In genomic region chr6:115880751-115881150, GRCm38 (mm10) we compare ENCODE assay signal across 11 mouse cellular contexts. TPM values are rescaled to one million over a fixed set of nuclear protein-coding genes. Genes with fewer than 3 reads are reported as not detected.
DNase-seq lines count a peak whose midpoint lies in the region; ATAC-seq and TF ChIP-seq lines count a peak whose summit lies in the region.
"Had no signal": no experiment of that assay in that cellular context is flagged by ENCODE, and none has a peak within 500 bp of the region (broad histone marks: within the 10 kb centered on the region; RNA-seq: fewer than 3 reads in every experiment).

No protein-coding gene starts in this region.

- 83% methylated on average over 8 of the region's 8 CpGs for WGBS in intestine, postnatal 0 days
- WGBS in intestine, embryonic 16.5 days = 83% methylated on average over 8 of the region's 8 CpGs
- WGBS in kidney, adult 2 months = 84% methylated on average over 8 of the region's 8 CpGs
- WGBS in lung, embryonic 15.5 days = 56% methylated on average over 8 of the region's 8 CpGs
- 88% methylated on average over 8 of the region's 8 CpGs for WGBS in midbrain, postnatal 0 days

- no peak for TF ChIP-seq POLR2A in kidney, adult 2 months (IDR thresholded peaks at IDR 0.05; ENCODE audit: low read depth, low read length)

- H3K27ac ChIP-seq in intestine, postnatal 0 days (ENCODE audit: low read depth, low read length) = peak overlapping the region; percentile 28; the same call in 1 of the 2 replicates
- no peak overlapping the region for H3K27ac ChIP-seq in intestine, embryonic 16.5 days (ENCODE audit: low read length)
- H3K27ac ChIP-seq in brown adipose tissue, adult 24 weeks (replicated peaks; ENCODE audit: low read depth, low read length) = peak overlapping the region; percentile 53
- peak overlapping the region; percentile 20 for H3K27ac ChIP-seq in kidney, adult 2 months (ENCODE audit: insufficient read depth, low read depth, low read length)
- peak overlapping the region; percentile 55 for H3K27ac ChIP-seq in lung, embryonic 15.5 days
- no peak overlapping the region for H3K27ac ChIP-seq in midbrain, postnatal 0 days (ENCODE audit: low read depth, low read length)
- H3K27ac ChIP-seq: hindbrain, embryonic 15.5 days; left cerebral cortex, adult 2 months had no signal

- no peaks in the 10 kb centered on the region for H3K4me1 ChIP-seq in intestine, postnatal 0 days (replicated peaks; ENCODE audit: control insufficient read depth, insufficient read depth, low read length)
- H3K4me1 ChIP-seq in intestine, embryonic 16.5 days (ENCODE audit: control insufficient read depth, insufficient read depth, low read length) = no peaks in the 10 kb centered on the region
- peaks cover 25% of the 10 kb centered on the region for H3K4me1 ChIP-seq in brown adipose tissue, adult 24 weeks (ENCODE audit: control insufficient read depth, insufficient read depth, insufficient read length, low read length)
- H3K4me1 ChIP-seq in kidney, adult 2 months (ENCODE audit: control insufficient read depth, insufficient read depth, low read length) = 0 out of 2 replicates have a peak, but pooled peaks cover 3% of the 10 kb centered on the region
- peaks cover 29% of the 10 kb centered on the region for H3K4me1 ChIP-seq in lung, embryonic 15.5 days
- H3K4me1 ChIP-seq in midbrain, postnatal 0 days (ENCODE audit: insufficient read depth, low read length) = no peaks in the 10 kb centered on the region
- H3K4me1 ChIP-seq: hindbrain, embryonic 15.5 days had no signal

- H3K4me3 ChIP-seq in intestine, postnatal 0 days (ENCODE audit: low read depth, low read length) = no peak overlapping the region
- no peak overlapping the region for H3K4me3 ChIP-seq in intestine, embryonic 16.5 days (ENCODE audit: low read length)
- H3K4me3 ChIP-seq in brown adipose tissue, adult 24 weeks (ENCODE audit: insufficient read depth, low read depth, low read length) = no peak overlapping the region
- no peak overlapping the region for H3K4me3 ChIP-seq in kidney, adult 2 months (ENCODE audit: insufficient read depth, low read depth, low read length)
- no peak overlapping the region for H3K4me3 ChIP-seq in lung, embryonic 15.5 days
- H3K4me3 ChIP-seq in midbrain, postnatal 0 days (ENCODE audit: low read depth, low read length) = no peak overlapping the region
- H3K4me3 ChIP-seq: hindbrain, embryonic 15.5 days; left cerebral cortex, adult 2 months had no signal

- H3K27me3 ChIP-seq in intestine, postnatal 0 days (replicated peaks; ENCODE audit: control insufficient read depth, insufficient read depth, low read length) = no peaks in the 10 kb centered on the region
- no peaks in the 10 kb centered on the region for H3K27me3 ChIP-seq in intestine, embryonic 16.5 days (replicated peaks; ENCODE audit: control insufficient read depth, insufficient read depth, low read length)
- no peaks in the 10 kb centered on the region for H3K27me3 ChIP-seq in kidney, adult 2 months (replicated peaks; ENCODE audit: control insufficient read depth, insufficient read depth, low read length)
- H3K27me3 ChIP-seq in lung, embryonic 15.5 days = no peaks in the 10 kb centered on the region
- H3K27me3 ChIP-seq in midbrain, postnatal 0 days (ENCODE audit: insufficient read depth, low read length) = no peaks in the 10 kb centered on the region
- H3K27me3 ChIP-seq: hindbrain, embryonic 15.5 days had no signal

- TF ChIP-seq CTCF in intestine, postnatal 0 days (IDR thresholded peaks at IDR 0.05; ENCODE audit: low read depth) = no peak
- TF ChIP-seq CTCF in kidney, adult 2 months (conservative IDR thresholded peaks at IDR 0.05; ENCODE audit: insufficient read depth, insufficient read length, low read depth, low read length) = no peak
- TF ChIP-seq CTCF in midbrain, postnatal 0 days (IDR thresholded peaks at IDR 0.05) = no peak

- no peak overlapping the region for H3K4me2 ChIP-seq in intestine, postnatal 0 days (replicated peaks; ENCODE audit: low read depth)
- H3K4me2 ChIP-seq in intestine, embryonic 16.5 days (ENCODE audit: low read depth, low read length) = no peak overlapping the region
- H3K4me2 ChIP-seq in lung, embryonic 15.5 days = no peak overlapping the region
- no peak overlapping the region for H3K4me2 ChIP-seq in midbrain, postnatal 0 days (ENCODE audit: low read depth, low read length, poor library complexity, severe bottlenecking)
- H3K4me2 ChIP-seq: hindbrain, embryonic 15.5 days had no signal

- H3K9me3 ChIP-seq in intestine, postnatal 0 days (ENCODE audit: control insufficient read depth) = no peaks in the 10 kb centered on the region
- no peaks in the 10 kb centered on the region for H3K9me3 ChIP-seq in intestine, embryonic 16.5 days (ENCODE audit: control insufficient read depth, low read length)
- H3K9me3 ChIP-seq in lung, embryonic 15.5 days = no peaks in the 10 kb centered on the region
- no peaks in the 10 kb centered on the region for H3K9me3 ChIP-seq in midbrain, postnatal 0 days (ENCODE audit: low read length)
- H3K9me3 ChIP-seq: hindbrain, embryonic 15.5 days had no signal

- peak; percentile 71 for DNase-seq in kidney, adult 2 months
- DNase-seq in midbrain, postnatal 0 days (ENCODE audit: low spot score) = no peak
- no peak for DNase-seq in thymus, postnatal 25 days
- DNase-seq in left cerebral cortex, adult 11 months (ENCODE audit: low spot score) = no peak
- DNase-seq: retina, postnatal 1 day had no signal

- ATAC-seq in intestine, postnatal 0 days = no peak
- no peak for ATAC-seq in intestine, embryonic 16.5 days
- ATAC-seq in lung, embryonic 15.5 days (ENCODE audit: borderline replicate concordance, extremely low read depth, low FRiP score, low TSS enrichment) = no peak
- no peak for ATAC-seq in midbrain, postnatal 0 days (ENCODE audit: low FRiP score)

- no peak overlapping the region for H3K9ac ChIP-seq in intestine, postnatal 0 days (ENCODE audit: low read depth, low read length)
- no peak overlapping the region for H3K9ac ChIP-seq in intestine, embryonic 16.5 days (ENCODE audit: low read depth, low read length)
- H3K9ac ChIP-seq in lung, embryonic 15.5 days = no peak overlapping the region
- H3K9ac ChIP-seq in midbrain, postnatal 0 days (replicated peaks; ENCODE audit: low read length, poor library complexity, severe bottlenecking) = no peak overlapping the region
- H3K9ac ChIP-seq: hindbrain, embryonic 15.5 days had no signal

- 0 out of 2 replicates have a peak, but pooled peaks cover 6% of the 10 kb centered on the region for H3K36me3 ChIP-seq in intestine, postnatal 0 days (ENCODE audit: control insufficient read depth, insufficient read depth)
- H3K36me3 ChIP-seq in intestine, embryonic 16.5 days (ENCODE audit: control insufficient read depth, insufficient read depth, low read length) = no peaks in the 10 kb centered on the region
- no peaks in the 10 kb centered on the region; the same call in 1 of the 2 replicates for H3K36me3 ChIP-seq in kidney, adult 2 months (ENCODE audit: control insufficient read depth, insufficient read depth, low read length)
- peaks cover 3% of the 10 kb centered on the region; the same call in 1 of the 2 replicates for H3K36me3 ChIP-seq in lung, embryonic 15.5 days
- H3K36me3 ChIP-seq in midbrain, postnatal 0 days (ENCODE audit: insufficient read depth, low read length) = peaks cover 43% of the 10 kb centered on the region

RNA-seq across cellular contexts. Expression of gene Ift122, which starts 27.5 kb away (rescaled TPM):
- polyA plus RNA-seq in intestine, postnatal 0 days (2015; fragmentation: Nextera tagmentation; extraction: Ambion mirVana) = 3.0 and 3.1 TPM in 2 replicates
- 13.0 and 13.1 TPM in 2 replicates for polyA plus RNA-seq in intestine, embryonic 16.5 days (2015; fragmentation: Nextera tagmentation; extraction: Ambion mirVana)
- 2.0 and 3.7 TPM in 2 replicates for polyA plus RNA-seq in brown adipose tissue, adult 24 weeks (2012; ENCODE audit: insufficient read depth, insufficient read length, missing spikeins)
- 29.2 and 33.1 TPM in 2 replicates for polyA plus RNA-seq in kidney, adult 2 months (2012; rRNA removed)
- polyA plus RNA-seq in lung, embryonic 15.5 days (2015; fragmentation: Nextera tagmentation; extraction: Ambion mirVana) = 21.9 and 24.6 TPM in 2 replicates
- 31.7 and 42.7 TPM in 2 replicates for total RNA-seq in midbrain, postnatal 0 days (2014; rRNA removed)
- 22.6 and 24.3 TPM in 2 replicates for polyA plus RNA-seq in midbrain, postnatal 0 days (2015; fragmentation: Nextera tagmentation; extraction: Ambion mirVana)

RNA-seq across cellular contexts. Expression of gene Mbd4, which starts 27.6 kb away (rescaled TPM):
- polyA plus RNA-seq in intestine, postnatal 0 days (2015; fragmentation: Nextera tagmentation; extraction: Ambion mirVana) = 3.4 and 3.5 TPM in 2 replicates
- polyA plus RNA-seq in intestine, embryonic 16.5 days (2015; fragmentation: Nextera tagmentation; extraction: Ambion mirVana) = 10.0 and 12.2 TPM in 2 replicates
- polyA plus RNA-seq in brown adipose tissue, adult 24 weeks (2012; ENCODE audit: insufficient read depth, insufficient read length, missing spikeins) = 0.48 and 1.0 TPM in 2 replicates
- 1.6 and 1.9 TPM in 2 replicates for polyA plus RNA-seq in kidney, adult 2 months (2012; rRNA removed)
- polyA plus RNA-seq in lung, embryonic 15.5 days (2015; fragmentation: Nextera tagmentation; extraction: Ambion mirVana) = 21.0 and 22.6 TPM in 2 replicates
- 4.8 and 5.8 TPM in 2 replicates for total RNA-seq in midbrain, postnatal 0 days (2014; rRNA removed)
- polyA plus RNA-seq in midbrain, postnatal 0 days (2015; fragmentation: Nextera tagmentation; extraction: Ambion mirVana) = 4.1 and 5.2 TPM in 2 replicates

RNA-seq across cellular contexts. Expression of gene Efcab12, which starts 42.5 kb away (rescaled TPM):
- polyA plus RNA-seq in intestine, postnatal 0 days (2015; fragmentation: Nextera tagmentation; extraction: Ambion mirVana) = 0.05 and 0.18 TPM in 2 replicates
- 0.36 and 0.44 TPM in 2 replicates for polyA plus RNA-seq in intestine, embryonic 16.5 days (2015; fragmentation: Nextera tagmentation; extraction: Ambion mirVana)
- 0.46 TPM in 1 of 2 replicates, not detected in the other for polyA plus RNA-seq in brown adipose tissue, adult 24 weeks (2012; ENCODE audit: insufficient read depth, insufficient read length, missing spikeins)
- polyA plus RNA-seq in kidney, adult 2 months (2012; rRNA removed) = 2.2 and 2.3 TPM in 2 replicates
- polyA plus RNA-seq in lung, embryonic 15.5 days (2015; fragmentation: Nextera tagmentation; extraction: Ambion mirVana) = 1.1 and 1.2 TPM in 2 replicates
- 3.2 and 3.8 TPM in 2 replicates for total RNA-seq in midbrain, postnatal 0 days (2014; rRNA removed)
- 1.5 and 2.1 TPM in 2 replicates for polyA plus RNA-seq in midbrain, postnatal 0 days (2015; fragmentation: Nextera tagmentation; extraction: Ambion mirVana)

RNA-seq across cellular contexts. Expression of gene Rho, which starts 50.8 kb away (rescaled TPM):
- 0.16 TPM in 1 of 2 replicates, not detected in the other for polyA plus RNA-seq in intestine, postnatal 0 days (2015; fragmentation: Nextera tagmentation; extraction: Ambion mirVana)
- polyA plus RNA-seq in intestine, embryonic 16.5 days (2015; fragmentation: Nextera tagmentation; extraction: Ambion mirVana) = 0.31 TPM in 1 of 2 replicates, not detected in the other
- polyA plus RNA-seq in brown adipose tissue, adult 24 weeks (2012; ENCODE audit: insufficient read depth, insufficient read length, missing spikeins) = not detected in 2 replicates
- 0.66 and 0.96 TPM in 2 replicates for polyA plus RNA-seq in kidney, adult 2 months (2012; rRNA removed)
- polyA plus RNA-seq in lung, embryonic 15.5 days (2015; fragmentation: Nextera tagmentation; extraction: Ambion mirVana) = 0.20 and 0.35 TPM in 2 replicates
- 0.11 TPM in 1 of 2 replicates, not detected in the other for total RNA-seq in midbrain, postnatal 0 days (2014; rRNA removed)
- polyA plus RNA-seq in midbrain, postnatal 0 days (2015; fragmentation: Nextera tagmentation; extraction: Ambion mirVana) = 0.12 and 0.39 TPM in 2 replicates

Comparison
In these comparisons a context has a peak if more than half of its experiments do, and no peak if none do; other contexts are left out.
1. H3K27ac ChIP-seq: peak in intestine, postnatal 0 days (single experiment), brown adipose tissue, adult 24 weeks (single experiment), kidney, adult 2 months (single experiment) and lung, embryonic 15.5 days (single experiment); none in intestine, embryonic 16.5 days (single experiment) and midbrain, postnatal 0 days (single experiment).